Mouse (Mus musculus) thymus, postnatal 4 days (tissue): Measurements from ENCODE around the gene Tysnd1.

Experiments used
- DNase-seq: peaks from one replicate; pipeline ENCODE4 v3.0.0; 2021

The Tysnd1 gene

DNA sequence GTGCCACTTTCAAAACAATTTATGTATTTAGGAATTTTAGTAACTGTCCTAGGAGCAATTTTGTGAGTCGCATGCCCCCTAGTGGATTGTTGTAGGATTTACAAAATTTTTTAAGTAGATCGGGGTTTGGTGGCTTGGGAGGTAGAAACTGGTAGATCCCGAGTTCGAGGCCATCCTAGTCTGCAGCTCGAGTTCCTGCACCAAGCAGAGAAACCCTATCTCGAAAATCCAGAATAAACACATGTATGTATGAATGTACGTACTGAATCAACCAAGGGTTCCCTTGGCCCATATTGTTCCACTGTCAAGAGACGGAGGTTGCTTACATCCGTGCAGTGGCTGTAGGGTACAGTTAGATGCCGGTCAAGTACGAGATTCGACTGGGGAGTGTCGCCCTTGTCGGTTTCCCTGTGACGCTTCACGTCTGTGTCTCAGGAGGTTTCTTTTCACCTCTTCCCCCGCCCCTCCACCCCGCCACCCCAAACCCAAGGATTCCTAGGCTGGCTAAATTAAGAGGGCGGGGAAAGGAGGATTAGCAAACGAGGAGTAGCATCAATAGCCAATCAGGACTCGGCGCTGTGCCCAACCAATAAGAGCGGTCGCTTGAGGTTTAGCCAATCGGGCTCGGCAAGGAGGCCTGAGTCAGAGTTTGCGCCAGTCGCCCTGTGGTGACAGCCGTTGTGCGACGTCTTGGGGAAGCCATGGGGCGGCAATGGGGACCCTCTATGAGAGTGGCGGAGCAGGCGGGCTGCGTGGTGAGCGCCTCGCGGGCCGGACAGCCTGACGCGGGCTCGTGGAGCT, at the start of gene Tysnd1:
Gene Tysnd1 (plus strand): TSS at position 645 of the 801 bp plus-strand sequence.
- peak; percentile 91 for DNase-seq

DNA sequence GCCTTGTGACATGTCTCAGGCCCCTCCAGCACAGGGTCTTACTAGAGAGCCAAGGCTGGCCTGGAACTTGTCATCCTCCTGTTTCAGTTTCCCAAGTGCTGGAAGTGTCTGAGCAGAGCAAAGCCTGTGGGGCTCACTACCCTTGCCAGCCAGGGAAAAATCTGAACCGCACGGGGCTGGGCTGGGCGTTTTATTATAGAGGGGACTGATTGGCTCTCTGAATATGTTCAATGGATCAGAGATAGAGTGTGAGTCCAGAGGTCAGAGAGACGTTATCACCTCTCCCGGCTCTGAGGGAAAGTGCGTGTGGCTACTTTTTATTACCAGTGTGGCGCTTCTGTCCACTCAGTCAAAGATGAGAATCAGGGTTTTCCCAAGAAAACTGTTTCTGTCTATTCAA, 48.8 kb upstream of the Tysnd1 start:
- no peak for DNase-seq

DNA sequence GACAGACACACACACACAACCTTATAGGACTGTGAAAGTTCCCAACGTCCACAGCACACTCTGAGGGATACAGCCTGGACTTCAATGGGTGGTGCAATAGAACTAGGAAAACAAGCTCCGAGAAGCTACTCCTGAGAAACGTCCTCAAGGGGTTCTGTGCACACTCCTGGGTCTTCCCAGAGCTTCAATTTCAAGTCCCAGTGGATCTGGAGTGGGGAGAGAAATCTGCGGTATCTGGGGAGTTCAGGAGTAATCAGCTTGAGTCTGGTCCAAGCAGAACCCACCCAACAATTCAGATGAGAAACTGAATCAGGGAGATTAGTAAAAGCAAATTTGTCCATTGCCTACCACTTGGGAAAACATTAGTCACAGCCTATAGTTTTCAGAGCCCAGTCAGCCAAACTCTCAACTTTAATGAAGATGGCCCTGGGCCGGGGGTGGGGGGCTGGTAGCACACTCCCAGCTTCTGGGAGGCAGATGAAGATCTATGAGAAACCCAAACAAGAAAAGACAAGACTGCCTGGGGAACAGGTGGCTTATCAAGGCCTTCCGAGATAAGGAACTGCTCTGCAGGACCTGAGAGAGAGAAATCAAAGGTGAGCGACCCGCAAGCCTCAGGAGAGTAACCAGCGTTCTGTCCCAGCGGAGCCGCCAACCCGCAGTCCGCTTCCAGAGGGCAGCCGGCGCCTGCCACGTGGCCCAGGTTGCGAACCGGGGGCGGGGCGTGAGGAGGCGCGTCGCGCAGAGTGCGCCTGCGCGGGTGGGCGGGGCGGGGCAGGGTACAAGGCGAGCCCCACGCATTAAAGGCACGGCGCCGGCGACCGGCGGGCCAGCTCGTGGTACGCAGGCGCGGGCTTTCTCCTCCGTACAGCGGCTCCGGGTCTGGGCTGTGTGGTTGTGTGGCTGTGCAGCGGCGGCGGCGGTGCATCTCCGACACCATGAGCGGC, 47.3 kb upstream of the Tysnd1 start, which contains the start of gene Ppa1:
Gene Ppa1 (plus strand): TSS at position 763 of the 947 bp plus-strand sequence.
- peak; percentile 88 for DNase-seq

DNA sequence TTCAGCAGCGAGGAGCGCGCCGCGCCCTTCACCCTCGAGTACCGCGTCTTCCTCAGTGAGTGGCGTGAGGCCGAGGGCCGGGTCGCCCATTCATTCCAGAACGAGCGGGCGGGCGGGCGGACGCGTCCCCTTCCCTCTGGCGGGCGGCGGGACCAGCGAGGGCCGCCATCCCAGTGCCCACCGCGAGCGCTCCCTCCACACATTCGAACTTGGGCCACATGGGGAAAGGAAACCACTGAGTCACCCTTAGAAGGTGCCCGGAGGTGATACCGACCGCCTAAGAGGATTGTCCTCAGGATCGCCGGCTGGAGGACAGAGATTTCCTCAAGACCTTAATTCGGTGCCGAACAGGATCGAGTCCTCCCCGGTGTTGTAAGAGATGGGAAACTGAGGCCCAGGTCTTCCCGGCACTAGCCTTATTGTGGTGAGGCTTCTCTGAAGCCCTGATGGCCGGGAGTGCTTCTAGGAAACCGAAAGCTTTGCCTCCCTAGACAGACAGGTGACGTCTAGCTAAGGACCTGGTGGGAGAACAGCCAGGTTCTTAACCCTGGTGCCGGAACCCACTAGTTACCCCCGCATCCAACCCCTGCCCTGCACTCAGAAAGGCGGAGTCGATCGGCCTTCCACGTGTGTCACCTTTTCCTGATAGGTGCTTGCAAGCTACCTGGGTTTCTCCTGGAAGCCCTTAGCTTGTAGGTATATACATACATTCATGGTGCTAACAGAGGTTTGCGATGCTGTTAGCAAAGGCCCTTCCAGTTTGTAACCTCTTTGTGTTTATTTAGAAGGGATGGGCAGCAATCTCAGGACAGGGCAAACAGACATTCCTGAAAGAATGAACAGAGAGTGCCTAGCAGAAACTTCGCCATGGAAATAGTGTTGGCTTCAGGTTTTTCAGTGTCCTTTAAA, 46.3 kb upstream of the Tysnd1 start:
- DNase-seq = peak; percentile 18

DNA sequence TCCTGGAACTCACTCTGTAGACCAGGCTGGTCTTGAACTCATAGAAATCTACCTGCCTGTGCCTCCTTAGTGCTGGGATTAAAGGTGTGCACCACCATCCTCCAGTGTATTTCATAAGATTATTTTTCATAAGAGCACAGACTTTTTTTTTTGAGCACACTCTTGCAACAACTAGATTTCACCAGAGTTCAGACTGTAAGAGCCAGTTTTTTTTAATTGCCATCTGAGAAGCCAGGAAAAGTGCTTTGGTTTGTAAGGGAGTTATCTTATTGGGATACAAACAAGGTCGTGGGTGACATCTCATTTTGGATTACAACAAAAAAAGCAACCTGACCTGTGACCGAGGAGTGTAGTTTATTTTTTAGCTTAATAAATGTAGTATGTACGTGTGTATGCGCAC, 41.2 kb upstream of the Tysnd1 start:
- DNase-seq = no peak

DNA sequence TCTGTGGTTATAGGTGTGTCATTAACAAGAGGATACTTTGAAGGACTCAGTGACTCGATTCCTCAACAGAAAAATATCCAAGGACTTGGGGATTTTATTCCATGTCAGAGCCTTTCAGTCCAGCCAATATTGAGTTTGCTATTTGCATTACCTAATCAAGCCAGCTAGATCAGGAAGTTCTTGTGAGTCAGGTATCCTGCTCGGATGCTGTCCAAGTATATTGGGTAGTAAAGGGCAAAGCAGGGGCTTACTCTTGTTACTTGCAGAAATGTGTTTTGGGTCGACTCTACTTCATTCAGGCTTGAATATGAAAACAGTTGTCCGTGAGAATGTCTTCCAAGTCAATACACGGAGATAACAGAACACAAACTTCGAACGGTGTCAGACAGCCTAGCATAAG, 40.6 kb upstream of the Tysnd1 start:
- no peak for DNase-seq

DNA sequence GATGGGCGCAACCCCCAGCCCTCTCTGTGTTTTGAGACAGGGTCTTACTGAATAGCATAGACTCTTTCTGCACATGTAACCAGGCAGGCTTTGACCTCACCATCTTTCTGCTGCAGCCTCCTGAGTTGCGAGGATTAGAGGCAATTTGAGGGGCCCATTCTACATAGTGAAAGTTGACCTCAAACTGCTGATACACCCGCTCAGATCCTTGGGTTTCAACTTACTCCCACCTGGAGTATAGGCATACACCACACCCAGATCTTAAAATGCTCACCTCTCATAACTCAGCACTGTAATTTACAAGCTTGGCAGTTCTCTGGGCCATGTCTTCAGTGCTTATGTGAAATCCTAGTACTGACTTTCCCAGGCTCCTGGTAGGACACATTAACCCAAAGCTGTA, 40.1 kb upstream of the Tysnd1 start:
- DNase-seq = no peak

DNA sequence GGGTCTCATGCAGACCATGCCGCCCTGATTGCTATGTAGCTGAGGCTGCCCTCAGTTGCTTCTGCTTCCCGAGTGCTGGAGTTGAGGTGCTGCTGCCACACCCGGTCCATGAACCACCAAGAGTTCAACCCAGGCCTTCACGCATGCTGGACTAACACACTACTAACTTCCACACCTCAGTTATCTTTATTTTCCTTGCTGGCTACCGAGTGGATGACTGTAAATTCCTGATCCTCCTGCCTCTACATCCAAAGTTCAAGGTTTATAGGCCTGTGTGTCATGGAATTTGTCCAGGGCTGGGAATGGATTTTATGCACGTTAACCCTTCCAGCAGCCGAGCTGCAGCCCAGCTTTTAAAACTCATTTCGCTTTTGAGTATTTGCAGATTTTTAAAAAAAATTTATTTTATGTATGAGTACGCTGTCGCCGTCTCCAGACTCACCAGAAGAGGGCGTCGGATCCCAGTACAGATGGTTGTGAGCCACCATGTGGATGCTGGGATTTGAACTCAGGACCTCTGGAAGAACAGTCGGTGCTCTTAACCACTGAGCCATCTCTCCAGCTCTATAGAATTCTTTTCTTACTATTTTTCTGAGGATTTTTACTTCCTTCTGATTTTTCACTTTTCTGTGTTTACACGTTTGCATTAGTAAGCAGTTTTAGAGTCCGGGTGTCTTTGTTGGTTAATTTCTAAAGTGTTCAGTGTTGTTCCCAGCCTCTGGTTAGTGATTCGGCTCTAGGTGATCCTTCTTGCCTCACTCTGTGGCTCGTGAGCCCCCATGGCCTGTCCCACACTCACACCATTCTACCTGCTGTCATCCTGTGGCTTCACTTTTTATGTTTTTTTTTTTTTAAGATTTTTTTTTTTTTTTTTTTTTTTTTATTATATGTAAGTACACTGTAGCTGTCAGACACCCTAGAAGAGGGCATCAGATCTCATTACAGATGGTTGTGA, 38.1 kb upstream of the Tysnd1 start:
- peak; percentile 26 for DNase-seq

DNA sequence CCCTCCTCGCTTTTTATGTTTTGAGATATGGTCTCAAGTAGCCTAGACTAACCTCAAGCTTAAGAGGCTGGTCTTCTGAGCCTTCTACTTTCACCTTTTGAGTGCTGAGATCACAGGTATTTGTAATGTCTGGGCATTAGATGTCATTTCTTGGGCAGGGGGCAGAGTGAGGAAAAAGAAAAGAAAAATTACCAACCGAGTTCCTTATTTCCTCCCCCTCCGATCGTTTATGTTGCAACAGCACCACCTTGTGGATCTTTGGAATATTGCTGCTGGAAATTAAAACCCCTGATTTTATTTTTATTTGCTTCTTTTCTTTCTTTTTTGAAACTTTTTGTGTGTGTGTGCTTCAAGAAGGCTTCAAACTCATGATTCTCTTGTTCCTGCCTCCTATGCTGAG, 37.3 kb upstream of the Tysnd1 start:
- peak; percentile 58 for DNase-seq

DNA sequence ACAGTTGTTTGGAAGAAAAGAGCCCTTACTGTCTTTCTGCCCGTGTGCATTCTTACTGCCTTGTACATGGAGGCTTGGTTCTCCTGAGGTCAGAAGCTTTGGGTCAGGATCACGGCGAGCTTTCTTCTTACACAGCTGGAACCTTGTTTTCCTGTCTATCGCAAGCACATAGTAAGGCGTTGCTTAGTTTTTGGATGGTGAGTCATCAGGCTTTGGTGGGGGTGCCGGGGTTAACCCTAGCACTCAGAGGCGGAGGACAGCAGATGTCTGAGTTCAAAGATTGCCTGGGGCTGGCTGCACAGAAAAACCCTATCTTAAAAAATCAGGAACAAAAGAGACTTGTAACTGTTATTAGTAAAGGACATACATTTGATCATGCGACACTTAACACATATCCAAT, 33.4 kb upstream of the Tysnd1 start:
- no peak for DNase-seq

DNA sequence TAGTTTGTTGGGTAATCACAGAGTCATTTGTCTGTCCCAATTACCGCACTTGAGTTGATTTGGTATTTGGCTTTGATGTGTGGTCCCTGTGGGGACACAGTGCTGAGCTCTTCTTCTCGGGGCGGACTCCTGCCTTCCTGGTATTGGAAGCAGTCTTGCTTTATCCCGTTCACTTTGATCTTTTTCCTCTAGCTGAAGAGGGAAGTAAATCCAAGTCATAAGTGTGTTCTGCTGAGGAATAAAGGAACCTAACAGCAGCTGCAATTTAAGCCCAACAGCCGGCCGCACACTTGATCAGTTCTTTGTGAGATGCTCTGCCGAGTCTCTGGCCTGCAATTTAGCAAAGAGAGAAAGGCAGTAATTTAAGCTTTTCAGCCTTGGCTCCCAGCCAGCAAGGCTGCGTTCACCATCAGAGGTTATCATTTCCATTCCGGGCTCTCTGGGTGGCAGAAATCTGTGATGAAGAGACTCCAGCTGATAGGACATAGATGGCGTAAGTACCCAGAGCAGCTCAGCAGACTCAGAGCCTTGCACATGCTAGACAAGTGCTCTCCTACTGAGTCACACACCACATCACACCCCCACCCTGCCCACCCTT, 32.8 kb upstream of the Tysnd1 start:
- DNase-seq = no peak

DNA sequence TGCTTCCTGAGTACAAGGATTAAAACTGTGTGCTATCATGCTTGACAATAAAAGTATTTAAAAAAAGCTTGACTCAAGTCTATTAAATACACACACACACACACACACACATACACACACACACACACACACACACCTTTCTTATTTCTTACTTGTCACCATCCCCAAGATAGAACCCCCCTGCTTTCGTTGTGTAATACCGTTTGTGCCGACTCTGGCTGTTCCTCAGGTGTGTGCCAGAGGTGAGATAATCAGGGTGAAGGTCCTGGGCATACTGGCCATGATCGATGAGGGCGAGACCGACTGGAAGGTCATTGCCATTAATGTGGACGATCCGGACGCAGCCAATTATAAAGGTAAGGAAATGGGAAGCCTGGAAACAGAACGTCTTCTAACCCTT, 30.2 kb upstream of the Tysnd1 start:
- no peak for DNase-seq

DNA sequence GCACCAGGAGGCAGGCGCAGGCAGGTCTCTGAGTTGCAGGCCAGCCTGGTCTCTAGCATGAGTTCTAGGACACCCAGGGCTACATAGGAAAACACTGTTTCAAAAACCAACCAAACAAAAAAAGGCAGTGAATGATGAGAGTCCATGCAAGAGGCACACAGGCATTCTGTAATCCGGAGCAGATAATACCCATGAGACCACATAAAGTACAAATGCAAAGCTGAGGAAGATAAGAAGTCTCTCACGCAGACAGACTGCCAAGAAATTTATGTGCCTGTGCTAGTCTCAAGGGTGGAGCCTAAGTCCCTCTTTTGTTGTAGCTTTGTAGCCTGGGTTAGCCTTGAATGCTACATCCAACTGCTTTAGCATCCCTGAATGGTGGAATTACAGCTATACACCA, 29.7 kb upstream of the Tysnd1 start:
- DNase-seq = no peak

DNA sequence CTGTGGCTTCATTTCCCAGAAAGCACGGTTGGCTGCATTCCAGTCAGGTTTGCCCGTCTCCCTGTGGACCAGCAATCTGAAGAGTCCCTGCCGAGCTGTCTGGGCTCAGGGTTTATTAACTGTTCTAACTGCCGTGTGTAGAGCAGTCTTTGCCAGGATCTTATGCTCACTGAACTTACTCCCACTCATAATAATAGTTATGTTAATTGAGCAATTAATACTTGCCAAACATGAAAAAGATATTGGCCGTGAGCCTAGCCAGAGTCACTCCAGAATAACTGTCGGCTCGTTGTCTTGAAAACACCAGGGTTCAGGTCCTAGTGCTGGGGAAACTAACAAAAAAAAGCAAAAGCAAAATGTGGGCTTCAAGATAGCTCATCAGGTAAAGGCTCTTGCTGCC, 26.0 kb upstream of the Tysnd1 start:
- DNase-seq = no peak

DNA sequence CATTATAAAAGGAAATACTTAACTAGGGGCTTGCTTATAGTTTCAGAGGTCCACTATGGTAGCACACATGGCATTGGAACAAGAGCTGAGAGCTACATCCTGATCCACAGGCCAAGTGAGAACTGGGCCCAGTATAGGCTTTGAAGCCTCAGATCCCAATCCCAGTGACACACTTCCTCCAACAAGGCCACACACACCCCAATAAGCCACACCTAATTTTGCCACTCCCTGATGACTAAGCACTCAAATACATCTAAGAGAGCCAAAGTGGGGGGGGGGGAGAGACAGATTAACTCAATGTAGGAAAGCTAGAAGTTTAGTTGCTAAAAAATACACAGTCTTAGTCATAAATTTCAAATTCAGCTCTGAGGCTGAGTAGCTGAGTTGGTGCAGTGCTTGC, 25.4 kb upstream of the Tysnd1 start:
- no peak for DNase-seq

DNA sequence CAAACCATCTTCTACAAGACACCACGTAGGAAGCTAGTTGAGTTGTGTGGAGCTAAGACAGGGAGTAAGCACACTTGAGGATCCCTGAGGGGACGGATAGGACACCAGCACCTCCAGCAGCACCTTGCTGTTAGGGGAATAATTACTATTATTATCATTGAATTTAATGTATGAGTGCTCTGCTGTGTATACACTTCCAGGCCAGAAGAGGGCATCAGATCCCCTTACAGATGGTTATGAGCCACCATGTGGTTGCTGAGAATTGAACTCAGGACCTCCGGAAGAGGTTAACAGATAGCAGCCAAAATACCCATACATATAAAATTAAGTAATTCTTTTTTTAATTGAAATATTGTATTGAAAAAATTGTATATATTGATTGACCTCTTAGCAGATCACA, 24.6 kb upstream of the Tysnd1 start:
- DNase-seq = no peak

DNA sequence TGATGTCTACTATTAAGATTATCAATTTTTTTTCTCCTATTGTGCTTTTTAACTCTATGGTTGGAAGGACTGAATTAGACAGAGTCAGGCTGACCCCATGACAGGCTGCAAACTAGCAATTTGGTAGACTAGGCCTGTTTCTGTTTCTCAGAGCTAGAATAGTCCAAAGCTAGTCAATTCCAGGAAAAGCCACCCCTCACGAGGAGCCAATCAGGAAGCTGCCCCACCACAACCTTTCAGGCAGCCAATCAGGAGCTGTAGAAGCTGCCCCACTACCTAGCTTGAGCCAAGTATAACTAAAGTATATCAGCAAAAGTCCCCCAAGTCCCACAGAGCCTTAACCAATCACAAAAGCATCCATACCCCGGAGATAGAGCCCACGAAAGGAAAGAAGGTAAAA, 19.4 kb upstream of the Tysnd1 start:
- DNase-seq = no peak

DNA sequence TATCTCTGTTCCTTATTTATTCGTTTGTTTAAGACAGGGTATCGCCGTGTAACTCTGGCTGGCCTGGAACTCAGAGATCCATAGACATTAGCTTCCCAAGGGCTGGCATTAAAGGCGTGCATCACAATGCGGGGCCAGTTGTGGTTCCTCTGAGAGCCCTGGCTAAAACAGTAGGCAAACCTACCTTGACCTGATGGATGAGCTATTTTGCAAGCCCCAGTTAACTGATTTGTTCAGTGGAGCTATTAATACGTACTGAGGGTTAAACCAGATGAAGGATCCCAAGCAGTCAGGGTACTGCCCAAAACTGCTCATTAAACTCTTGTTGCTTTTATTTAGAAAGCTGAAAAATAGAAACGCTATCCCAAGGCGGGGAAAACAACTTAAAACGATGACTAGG, 15.8 kb upstream of the Tysnd1 start:
- DNase-seq = no peak

DNA sequence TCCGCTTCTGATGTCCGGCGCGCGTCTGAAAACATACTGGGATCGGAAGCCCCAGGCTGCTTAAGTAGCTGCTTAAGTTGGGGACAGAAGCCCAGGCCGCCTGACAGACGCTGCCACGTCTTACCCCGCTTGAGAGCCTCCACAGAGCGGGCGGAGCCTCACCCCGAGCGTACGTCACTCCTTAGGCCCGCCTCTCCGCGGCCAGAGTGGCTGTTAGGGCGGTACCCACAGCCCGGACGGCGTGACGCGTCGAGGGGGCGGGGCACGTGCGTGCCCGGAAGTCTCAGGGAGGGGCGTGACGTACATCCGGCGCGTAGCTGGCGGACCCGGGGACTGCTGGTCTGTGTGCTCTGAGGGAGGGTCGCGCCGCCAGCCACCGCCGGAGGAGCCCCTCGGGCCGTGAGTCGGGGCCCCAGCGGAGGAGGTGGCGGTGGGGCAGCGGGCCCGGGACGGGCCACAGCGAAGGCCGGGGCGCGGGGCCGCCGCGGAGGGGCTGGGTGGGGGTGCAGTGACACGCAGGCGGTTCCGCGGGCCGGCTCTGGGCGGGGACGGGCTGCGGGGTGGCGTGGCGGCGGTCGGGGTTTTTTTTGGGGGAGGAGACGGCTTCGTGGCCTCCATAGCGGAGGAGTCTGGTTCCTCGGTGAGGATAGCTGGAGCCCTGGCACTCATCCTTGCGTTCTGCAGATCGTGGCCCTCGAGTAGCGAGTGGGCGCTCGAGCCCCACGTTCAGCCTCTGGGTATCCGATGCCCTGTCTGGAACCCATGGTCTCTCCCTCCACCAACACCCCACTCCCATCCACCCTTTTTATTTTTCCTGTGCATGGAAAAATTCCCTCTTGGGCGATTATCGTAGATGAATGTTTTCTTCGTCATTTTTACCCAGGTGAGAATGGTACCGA, 15.1 kb upstream of the Tysnd1 start, which contains the start of gene Sar1a:
Gene Sar1a (plus strand): TSS at position 285 of the 899 bp plus-strand sequence.
- peak; percentile 99 for DNase-seq

DNA sequence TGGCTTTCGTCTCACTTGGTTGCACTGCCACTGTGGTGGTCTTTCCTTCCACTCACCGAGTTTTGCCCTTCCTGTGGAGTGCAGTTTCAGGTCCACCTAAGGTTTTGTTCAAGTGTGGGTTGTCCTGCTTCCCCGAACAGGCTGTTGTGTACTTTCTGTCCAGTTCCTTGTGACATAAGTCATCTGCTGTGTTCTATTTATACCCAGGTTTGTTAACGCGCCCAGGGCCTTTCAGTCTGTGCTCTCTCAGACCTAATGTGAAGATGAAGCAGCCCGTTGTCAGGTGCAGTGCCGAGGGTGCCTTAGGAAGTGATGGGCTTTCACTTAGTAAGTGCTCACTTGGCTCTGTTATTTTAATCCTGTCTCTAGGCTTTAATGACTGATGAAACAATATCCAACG, 5.9 kb upstream of the Tysnd1 start:
- DNase-seq = no peak
